Mouse (Mus musculus) cerebellum, postnatal 36 days (tissue): ENCODE results near the gene Otud7a.
A peak's percentile ranks its signal among the peaks of the same experiment; 100 is the strongest.

Experiments
- DNase-seq, 2 experiments: peaks; one replicate each; pipeline ENCODE4 v3.0.0; 2021 to 2022; ENCODE audit warnings: mixed read lengths in 2 of 2

Otud7a gene

DNA sequence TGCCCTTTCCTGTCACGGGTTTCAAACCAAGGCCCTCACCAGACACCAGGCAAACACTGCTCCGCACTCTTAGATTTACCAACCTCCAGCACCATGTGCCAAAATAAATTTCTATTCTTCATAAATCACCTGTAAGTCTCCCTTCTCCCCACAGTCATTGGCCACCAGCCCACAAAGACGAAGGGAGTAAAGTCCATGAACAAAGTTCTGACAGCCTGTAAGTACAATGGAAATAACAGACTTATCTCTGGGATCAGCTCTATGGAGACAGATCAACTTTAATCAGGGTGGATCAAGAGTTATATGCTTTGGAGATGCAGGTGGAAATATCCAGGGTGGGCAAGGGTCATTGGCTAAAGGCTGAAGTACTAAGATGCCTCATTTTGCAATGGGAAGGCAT lies 336.3 kb downstream of the Otud7a start:
- no peak for DNase-seq

DNA sequence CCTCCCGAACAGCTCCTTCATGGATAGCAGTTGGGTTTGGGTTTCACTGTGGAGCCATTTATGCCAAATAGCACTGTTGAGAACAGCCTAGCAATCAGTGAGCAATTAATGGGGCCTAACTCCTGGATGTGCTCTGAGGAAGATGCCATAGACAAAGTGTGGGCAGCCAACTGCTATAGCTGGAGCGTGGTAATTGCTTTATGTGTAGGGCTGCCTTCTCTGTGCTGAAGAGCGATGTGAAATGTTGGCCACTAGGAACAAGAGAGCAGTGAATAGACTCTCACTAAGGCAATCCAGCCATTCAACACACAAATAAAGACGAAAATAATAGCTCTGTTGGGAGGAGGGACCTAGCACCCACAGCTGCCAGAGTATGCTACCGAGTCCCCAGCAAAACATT lies 345.2 kb downstream of the Otud7a start:
- DNase-seq, result peak in 1 of 2 experiments; percentile 1

DNA sequence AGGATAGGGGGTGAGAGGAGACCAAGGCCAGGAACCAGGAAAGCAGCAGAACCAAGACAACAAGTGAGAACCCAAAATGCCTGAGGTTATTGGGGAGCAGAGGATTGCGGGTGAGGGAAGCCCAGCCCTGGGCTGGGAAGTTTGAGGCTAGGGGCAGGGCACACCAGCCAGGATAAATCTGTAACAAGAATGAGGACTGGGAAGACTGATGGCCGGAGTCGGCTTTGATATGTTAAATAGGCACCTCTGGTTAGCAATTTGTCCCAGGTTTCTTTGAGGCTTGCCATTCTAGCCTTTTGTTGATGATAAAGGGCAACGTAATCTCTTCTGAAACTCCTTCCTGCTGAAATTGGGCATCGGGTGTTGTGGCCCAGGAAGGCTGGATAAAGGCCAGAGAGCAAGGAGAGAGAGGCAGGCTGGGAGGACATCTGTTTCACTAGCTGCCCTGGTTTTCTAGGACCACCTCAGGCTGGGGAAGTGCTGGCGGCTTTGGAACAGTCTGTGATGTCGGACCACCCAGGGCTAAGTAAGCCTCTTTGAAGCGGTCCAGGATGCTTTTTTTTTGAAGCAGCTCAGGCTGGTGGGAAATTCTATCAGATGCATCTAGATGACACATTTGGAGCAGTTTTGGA lies 351.6 kb downstream of the Otud7a start:
- DNase-seq, result peak; percentile 67 to 71

DNA sequence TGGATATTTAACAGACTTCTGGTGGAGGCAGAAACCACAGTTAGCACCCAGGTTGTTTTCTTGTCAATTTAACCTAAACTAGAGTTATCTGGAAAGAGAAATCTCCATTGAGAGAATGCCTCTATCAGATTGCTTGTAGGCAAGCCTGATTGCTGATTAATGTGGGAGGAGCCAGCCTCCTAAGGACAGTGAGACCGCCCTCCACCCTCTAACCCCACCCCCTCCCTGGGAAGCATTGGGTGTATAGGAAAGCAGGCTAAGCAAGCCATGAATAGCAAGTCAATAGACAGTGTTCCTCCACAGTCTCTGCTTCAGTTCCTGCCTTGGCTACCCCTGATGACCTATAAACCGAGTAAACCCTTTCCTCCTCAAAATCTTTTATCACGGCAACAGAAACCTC lies 353.9 kb downstream of the Otud7a start:
- DNase-seq, result no peak

DNA sequence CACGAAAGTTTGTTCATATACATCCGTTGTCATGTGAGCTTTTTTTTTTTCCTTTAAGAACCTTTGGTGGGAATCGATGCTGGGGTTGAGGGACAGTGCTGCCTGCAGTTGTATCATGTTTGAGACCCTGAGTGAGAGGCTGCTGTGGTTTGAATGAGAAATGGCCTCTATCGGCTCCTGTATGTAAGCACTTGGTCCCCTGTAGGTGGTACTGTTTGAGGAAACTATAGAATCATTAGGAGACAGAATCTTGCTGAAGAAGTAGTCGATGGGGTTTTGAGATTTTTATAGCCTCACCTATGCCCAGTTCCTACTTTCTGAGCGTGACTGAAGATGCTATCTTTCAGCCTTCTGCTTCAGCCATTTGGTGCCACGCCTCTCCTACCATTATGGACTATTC lies 354.8 kb downstream of the Otud7a start:
- DNase-seq, result no peak

DNA sequence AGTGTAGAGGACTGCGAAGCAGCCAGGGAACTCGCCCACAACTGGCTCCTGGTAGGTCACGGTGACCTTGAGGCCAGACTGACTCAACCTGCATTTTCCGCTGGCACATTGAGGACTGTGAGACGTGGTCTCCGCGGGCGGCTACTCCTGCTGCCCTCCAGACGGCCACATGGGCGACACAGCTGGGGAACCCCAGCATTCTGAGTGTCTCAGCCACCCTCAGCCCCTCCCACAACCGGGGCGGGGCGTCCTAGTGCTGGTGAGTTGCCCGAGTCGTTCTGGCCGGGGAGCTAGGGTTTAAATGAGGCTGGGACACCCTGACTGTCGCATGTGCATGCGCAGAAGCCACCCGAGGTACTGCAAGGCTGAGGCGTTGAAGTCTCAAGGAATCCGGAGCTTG lies 358.2 kb downstream of the Otud7a start:
- no peak for DNase-seq
